Mouse (Mus musculus): ENCODE data around the gene Rchy1. TPM values are rescaled to one million over a fixed set of nuclear protein-coding genes. Genes with fewer than 3 reads are reported as not detected.

Gene Rchy1
- polyA plus RNA-seq (2012; rRNA removed) = 8.7 and 15.7 TPM in 2 replicates

DNA sequence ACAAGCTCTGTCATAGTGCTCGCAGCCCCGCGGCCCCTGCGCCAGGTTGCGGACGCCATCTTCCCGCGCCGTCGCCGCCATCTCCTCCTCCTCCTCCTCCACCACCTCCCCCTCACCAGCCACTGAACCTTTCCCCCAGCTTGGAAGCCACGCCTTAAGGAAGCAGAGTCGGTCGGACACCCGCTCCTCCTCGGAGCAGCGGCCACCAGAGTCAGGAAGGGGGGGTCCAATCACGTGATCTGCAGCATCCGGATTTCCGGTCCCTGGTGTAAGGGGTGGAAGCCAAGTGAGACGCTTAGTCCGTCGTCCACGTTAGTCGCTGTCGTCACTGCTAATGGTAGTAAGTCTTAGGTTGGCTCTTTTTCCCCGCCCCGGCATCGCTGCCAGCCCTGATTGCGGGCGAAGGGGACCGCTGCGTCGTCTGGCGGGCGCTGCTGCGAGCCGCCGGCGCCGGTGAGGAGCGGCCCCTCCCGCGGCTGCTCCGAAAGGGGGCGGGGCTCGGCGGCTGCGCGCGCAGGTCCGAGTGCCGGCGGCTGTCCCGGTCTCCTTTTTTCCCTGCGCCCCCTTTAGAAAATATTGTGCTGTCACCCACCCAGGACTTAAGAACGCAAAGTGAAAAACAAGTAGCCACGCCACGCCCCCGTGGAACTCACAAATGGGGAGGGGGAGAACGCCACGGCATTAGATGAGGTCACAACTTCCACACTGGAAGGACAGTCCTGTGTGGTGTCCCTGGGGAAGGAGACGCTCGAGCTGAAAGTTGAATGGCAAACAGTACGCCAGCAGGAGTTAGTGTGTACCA is at the start of gene Rchy1:
TSS of gene Rchy1 (minus strand) at position 430 of the 802 bp plus-strand sequence.
- Histone ChIP-seq H3K4me3 (ENCODE audit: low read depth, low read length) (peak within 1 kb of the TSS; percentile 82), H3K36me3 (ENCODE audit: control insufficient read depth, insufficient read depth, low read length) (peaks cover 3% of the 10 kb centered on the region), H3K4me1 (ENCODE audit: control insufficient read depth, insufficient read depth, insufficient read length, low read length) (peaks cover 6% of the 10 kb centered on the region; the same call in 1 of the 2 replicates), H3K27me3 (ENCODE audit: control insufficient read depth, insufficient read depth, low read length) (no peaks in the 10 kb centered on the region), H3K27ac (ENCODE audit: insufficient read depth, low read depth, low read length) (peak within 1 kb of the TSS; percentile 89)
- WGBS = under 1% methylated on average over 65 of the region's 65 CpGs
- TF ChIP-seq POLR2A (IDR thresholded peaks at IDR 0.05; ENCODE audit: low read depth, low read length) = peak; percentile 55
- TF ChIP-seq CTCF (IDR thresholded peaks at IDR 0.05; ENCODE audit: extremely low read depth, insufficient read length, insufficient replicate concordance, low read depth, low read length) = peak; percentile 27; the same call in 1 of the 2 replicates

- WGBS = 32% methylated on average over 7 of the region's 7 CpGs
- Histone ChIP-seq H3K27me3 (ENCODE audit: control insufficient read depth, insufficient read depth, low read length) (peaks cover 3% of the 10 kb centered on the region; the same call in 1 of the 2 replicates), H3K27ac (ENCODE audit: insufficient read depth, low read depth, low read length) (no peak overlapping the region), H3K36me3 (ENCODE audit: control insufficient read depth, insufficient read depth, low read length) (no peaks in the 10 kb centered on the region), H3K4me3 (ENCODE audit: low read depth, low read length) (no peak overlapping the region), H3K4me1 (ENCODE audit: control insufficient read depth, insufficient read depth, insufficient read length, low read length) (no peaks in the 10 kb centered on the region)
- no peak for TF ChIP-seq POLR2A (IDR thresholded peaks at IDR 0.05; ENCODE audit: low read depth, low read length)
- no peak for TF ChIP-seq CTCF (IDR thresholded peaks at IDR 0.05; ENCODE audit: extremely low read depth, insufficient read length, insufficient replicate concordance, low read depth, low read length)
These were observed 48.9 kb upstream of the Rchy1 start for GRCm38 (mm10) chr5:92011756-92012155.

GRCm38 (mm10) chr5:92009827-92010226 is 47.0 kb upstream of the Rchy1 start:
- Histone ChIP-seq H3K4me1 (ENCODE audit: control insufficient read depth, insufficient read depth, insufficient read length, low read length) (no peaks in the 10 kb centered on the region), H3K27ac (ENCODE audit: insufficient read depth, low read depth, low read length) (no peak overlapping the region), H3K4me3 (ENCODE audit: low read depth, low read length) (no peak overlapping the region), H3K27me3 (ENCODE audit: control insufficient read depth, insufficient read depth, low read length) (peaks cover 3% of the 10 kb centered on the region; the same call in 1 of the 2 replicates), H3K36me3 (ENCODE audit: control insufficient read depth, insufficient read depth, low read length) (no peaks in the 10 kb centered on the region)
- TF ChIP-seq CTCF (IDR thresholded peaks at IDR 0.05; ENCODE audit: extremely low read depth, insufficient read length, insufficient replicate concordance, low read depth, low read length) (no peak), POLR2A (IDR thresholded peaks at IDR 0.05; ENCODE audit: low read depth, low read length) (no peak)
- 16% methylated on average over 2 of the region's 2 CpGs for WGBS

DNA sequence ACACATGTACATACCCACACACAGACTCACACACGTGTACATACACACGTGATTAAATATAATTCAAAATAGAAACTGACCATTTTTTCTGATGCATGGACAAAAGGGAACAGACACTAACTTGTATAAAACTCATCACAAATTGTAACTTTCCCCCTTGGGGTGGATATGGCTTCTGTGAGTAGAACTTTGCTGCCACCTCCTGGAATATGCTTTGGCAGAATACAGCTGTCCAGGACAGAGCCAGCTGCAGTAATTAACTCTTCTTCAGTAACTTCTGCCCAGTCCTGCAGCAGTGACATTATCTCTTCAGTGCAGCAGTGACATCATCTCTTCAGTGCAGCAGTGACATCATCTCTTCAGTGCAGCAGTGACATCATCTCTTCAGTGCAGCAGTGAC is 40.1 kb upstream of the Rchy1 start:
- 67% methylated on average over 2 of the region's 2 CpGs for WGBS
- no peak for TF ChIP-seq CTCF (IDR thresholded peaks at IDR 0.05; ENCODE audit: extremely low read depth, insufficient read length, insufficient replicate concordance, low read depth, low read length)
- TF ChIP-seq POLR2A (IDR thresholded peaks at IDR 0.05; ENCODE audit: low read depth, low read length) = no peak
- H3K36me3 ChIP-seq (ENCODE audit: control insufficient read depth, insufficient read depth, low read length) = no peaks in the 10 kb centered on the region

GRCm38 (mm10) chr5:92000770-92001169 is 37.9 kb upstream of the Rchy1 start:
- H3K27me3 ChIP-seq (ENCODE audit: control insufficient read depth, insufficient read depth, low read length) = no peaks in the 10 kb centered on the region
- H3K4me1 ChIP-seq (ENCODE audit: control insufficient read depth, insufficient read depth, insufficient read length, low read length) = no peaks in the 10 kb centered on the region
- H3K36me3 ChIP-seq (ENCODE audit: control insufficient read depth, insufficient read depth, low read length) = no peaks in the 10 kb centered on the region
- WGBS = 52% methylated on average over 2 of the region's 2 CpGs
- TF ChIP-seq POLR2A (IDR thresholded peaks at IDR 0.05; ENCODE audit: low read depth, low read length) = no peak
- no peak for TF ChIP-seq CTCF (IDR thresholded peaks at IDR 0.05; ENCODE audit: extremely low read depth, insufficient read length, insufficient replicate concordance, low read depth, low read length)
- no peak overlapping the region for H3K27ac ChIP-seq (ENCODE audit: insufficient read depth, low read depth, low read length)
- no peak overlapping the region for H3K4me3 ChIP-seq (ENCODE audit: low read depth, low read length)

More for the DNA sequence above, 40.1 kb upstream of the Rchy1 start:
- Histone ChIP-seq H3K4me1 (ENCODE audit: control insufficient read depth, insufficient read depth, insufficient read length, low read length) (no peaks in the 10 kb centered on the region), H3K27me3 (ENCODE audit: control insufficient read depth, insufficient read depth, low read length) (no peaks in the 10 kb centered on the region), H3K27ac (ENCODE audit: insufficient read depth, low read depth, low read length) (no peak overlapping the region), H3K4me3 (ENCODE audit: low read depth, low read length) (no peak overlapping the region)

- Histone ChIP-seq H3K27ac (ENCODE audit: insufficient read depth, low read depth, low read length) (no peak overlapping the region), H3K36me3 (ENCODE audit: control insufficient read depth, insufficient read depth, low read length) (no peaks in the 10 kb centered on the region), H3K4me3 (ENCODE audit: low read depth, low read length) (no peak overlapping the region), H3K4me1 (ENCODE audit: control insufficient read depth, insufficient read depth, insufficient read length, low read length) (no peaks in the 10 kb centered on the region), H3K27me3 (ENCODE audit: control insufficient read depth, insufficient read depth, low read length) (no peaks in the 10 kb centered on the region)
- no peak for TF ChIP-seq POLR2A (IDR thresholded peaks at IDR 0.05; ENCODE audit: low read depth, low read length)
- no peak for TF ChIP-seq CTCF (IDR thresholded peaks at IDR 0.05; ENCODE audit: extremely low read depth, insufficient read length, insufficient replicate concordance, low read depth, low read length)
- 69% methylated on average over 13 of the region's 13 CpGs for WGBS
These were observed 31.7 kb upstream of the Rchy1 start for GRCm38 (mm10) chr5:91994546-91994945.

- WGBS = 86% methylated on average over 2 of the region's 2 CpGs
- Histone ChIP-seq H3K36me3 (ENCODE audit: control insufficient read depth, insufficient read depth, low read length) (no peaks in the 10 kb centered on the region), H3K27me3 (ENCODE audit: control insufficient read depth, insufficient read depth, low read length) (no peaks in the 10 kb centered on the region), H3K4me1 (ENCODE audit: control insufficient read depth, insufficient read depth, insufficient read length, low read length) (no peaks in the 10 kb centered on the region), H3K4me3 (ENCODE audit: low read depth, low read length) (no peak overlapping the region), H3K27ac (ENCODE audit: insufficient read depth, low read depth, low read length) (no peak overlapping the region)
- TF ChIP-seq POLR2A (IDR thresholded peaks at IDR 0.05; ENCODE audit: low read depth, low read length) (no peak), CTCF (IDR thresholded peaks at IDR 0.05; ENCODE audit: extremely low read depth, insufficient read length, insufficient replicate concordance, low read depth, low read length) (no peak)
These were observed 30.2 kb upstream of the Rchy1 start for GRCm38 (mm10) chr5:91993061-91993460.
